Mouse (Mus musculus) MEL (cell line): Measurements from ENCODE around the gene Gas7.

Experiments used
- BHLHE40 ChIP-seq: IDR thresholded peaks from 2 replicates; pipeline ENCODE4 v1.6.1; 2012; ENCODE audit warnings: low read depth, mild to moderate bottlenecking, inconsistent platforms, low read length, improper control_type of control experiment, borderline replicate concordance
- CHD2 ChIP-seq: IDR thresholded peaks from 2 replicates; pipeline ENCODE4 v1.6.1; 2011; ENCODE audit warnings: low read length, improper control_type of control experiment
- CTCF ChIP-seq, 3 experiments: IDR thresholded peaks in 2 of 3; conservative IDR thresholded peaks in 1 of 3; 2 replicates each; pipeline ENCODE4 v1.5.1; 2011 to 2012; ENCODE audit warnings: low read length in 3 of 3, low read depth in 2 of 3, mild to moderate bottlenecking in 2 of 3, improper control_type of control experiment in 1 of 3, inconsistent platforms in 1 of 3, mixed read lengths in 1 of 3, moderate library complexity in 1 of 3; ENCODE audit not compliant: control insufficient read depth in 1 of 3, insufficient read depth in 1 of 3, poor library complexity in 1 of 3, severe bottlenecking in 1 of 3
- GATA1 ChIP-seq: IDR thresholded peaks from 2 replicates; pipeline ENCODE4 v1.6.1; 2011; ENCODE audit warnings: low read depth, low read length, improper control_type of control experiment
- HCFC1 ChIP-seq: IDR thresholded peaks from 2 replicates; pipeline ENCODE4 v1.6.1; 2012; ENCODE audit warnings: low read depth, mild to moderate bottlenecking, inconsistent platforms, low read length, improper control_type of control experiment, moderate library complexity
- JUND ChIP-seq: IDR thresholded peaks from 2 replicates; pipeline ENCODE4 v1.6.1; 2011; ENCODE audit warnings: low read depth, mild to moderate bottlenecking, improper control_type of control experiment, low read length
- MAX ChIP-seq: IDR thresholded peaks from 2 replicates; pipeline ENCODE4 v1.6.1; 2011; ENCODE audit warnings: low read length, improper control_type of control experiment
- MEF2A ChIP-seq: IDR thresholded peaks from 2 replicates; pipeline ENCODE4 v1.6.1; 2014; ENCODE audit warnings: low read depth, mild to moderate bottlenecking, inconsistent platforms, low read length, improper control_type of control experiment; ENCODE audit not compliant: poor library complexity, insufficient replicate concordance, severe bottlenecking; ENCODE audit errors: extremely low read depth
- NRF1 ChIP-seq: IDR thresholded peaks from 2 replicates; pipeline ENCODE4 v1.6.1; 2014; ENCODE audit warnings: low read depth, mild to moderate bottlenecking, inconsistent platforms, low read length, improper control_type of control experiment, moderate library complexity; ENCODE audit not compliant: poor library complexity, insufficient read depth, severe bottlenecking
- POLR2A ChIP-seq, 2 experiments: IDR thresholded peaks; 2 replicates each; pipeline ENCODE4 v1.6.1; 2011 to 2012; ENCODE audit warnings: low read length in 2 of 2, mild to moderate bottlenecking in 2 of 2, control low read depth in 1 of 2, improper control_type of control experiment in 1 of 2, low read depth in 1 of 2, moderate library complexity in 1 of 2; ENCODE audit not compliant: control insufficient read depth in 1 of 2, insufficient read depth in 1 of 2, poor library complexity in 1 of 2
- TAL1 ChIP-seq: IDR thresholded peaks from 2 replicates; pipeline ENCODE4 v1.6.1; 2012; ENCODE audit warnings: mild to moderate bottlenecking, inconsistent platforms, low read length, moderate library complexity, mixed read lengths
- UBTF ChIP-seq: IDR thresholded peaks from 2 replicates; pipeline ENCODE4 v1.6.1; 2012; ENCODE audit warnings: low read depth, mild to moderate bottlenecking, inconsistent platforms, low read length, improper control_type of control experiment, moderate library complexity, borderline replicate concordance; ENCODE audit not compliant: insufficient read depth
- USF1 ChIP-seq: IDR thresholded peaks from 2 replicates; pipeline ENCODE4 v1.6.1; 2014; ENCODE audit warnings: low read depth, mild to moderate bottlenecking, inconsistent platforms, low read length, improper control_type of control experiment, moderate library complexity
- ZMIZ1 ChIP-seq: IDR thresholded peaks from 2 replicates; pipeline ENCODE4 v1.6.1; 2012; ENCODE audit warnings: low read depth, mild to moderate bottlenecking, inconsistent platforms, low read length, improper control_type of control experiment, moderate library complexity

DNA sequence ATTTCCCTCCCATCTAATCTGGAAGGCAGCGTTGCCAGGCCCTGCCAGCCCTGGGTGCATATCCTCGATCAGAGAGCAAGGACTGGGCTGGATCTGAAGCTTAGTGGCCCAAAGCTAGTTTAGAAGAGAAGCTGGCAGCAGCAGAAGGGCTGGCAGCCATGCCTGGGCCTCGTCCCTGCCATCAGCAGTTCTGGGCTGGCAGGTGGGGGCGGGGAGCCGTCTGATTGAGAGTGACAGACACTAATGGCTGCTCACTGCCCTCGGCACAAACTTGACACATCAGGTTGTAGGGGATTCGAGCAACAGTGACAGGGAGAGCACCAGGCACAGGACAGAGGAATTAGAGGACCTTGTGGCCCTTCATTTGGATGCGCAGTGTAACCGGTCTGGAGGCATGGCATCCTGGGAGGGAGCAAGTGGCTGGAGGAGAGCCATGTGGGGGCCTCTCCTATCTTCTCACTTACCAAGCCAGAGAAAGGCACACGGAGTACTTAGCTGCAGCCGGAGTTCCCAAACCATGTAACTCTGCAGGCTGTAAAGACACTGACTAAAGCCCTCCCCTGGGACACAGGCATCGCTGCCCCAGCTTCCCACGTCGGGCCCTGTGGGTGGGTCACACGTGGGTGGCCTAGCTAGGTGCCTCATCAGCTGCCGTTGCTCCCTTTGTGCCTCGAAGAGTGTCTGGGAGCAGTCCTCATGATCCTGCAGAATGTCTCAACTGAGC lies 200.2 kb downstream of the Gas7 start:
- TF ChIP-seq ZMIZ1 (no peak), POLR2A (IDR thresholded peaks at IDR 0.05; ENCODE audit: control insufficient read depth in 1 of 2, insufficient read depth in 1 of 2, low read depth in 1 of 2, low read length in 2 of 2, poor library complexity in 1 of 2) (no peak), JUND (no peak), CTCF (IDR thresholded peaks at IDR 0.05 in 2 of 3, conservative IDR thresholded peaks at IDR 0.05 in 1 of 3; ENCODE audit: control insufficient read depth in 1 of 3, insufficient read depth in 1 of 3, low read depth in 2 of 3, low read length in 3 of 3, poor library complexity in 1 of 3, severe bottlenecking in 1 of 3) (no peak), MEF2A (no peak), TAL1 (no peak), NRF1 (no peak), HCFC1 (no peak), UBTF (no peak), GATA1 (no peak), USF1 (no peak), BHLHE40 (no peak), MAX (no peak), CHD2 (no peak)
